Mouse (Mus musculus) heart, postnatal 10 days (tissue): ENCODE results near the gene Ddx11. TPM values are rescaled to one million over a fixed set of nuclear protein-coding genes. Genes with fewer than 3 reads are reported as not detected.

Experiments used
- total RNA-seq, 2 experiments: library from RNA; stranded (reverse); gene quantifications; 2 replicates each; pipeline ENCODE4 v1.2.3; 2021

Gene Ddx11
- total RNA-seq, 2 experiments from 2014 or later = 2.9 to 4.3 TPM

Other genes with a start within 250 kb of the Ddx11 start
- 10 to 100 TPM; 30.7 to 38.1 TPM for gene Ralbp1, start 237.7 kb upstream of the Ddx11 start, total RNA-seq
- 10 to 100 TPM; 67.5 to 71.5 TPM for gene Twsg1, start 172.3 kb upstream of the Ddx11 start, total RNA-seq
- gene Ankrd12, start 46.4 kb upstream of the Ddx11 start, total RNA-seq = 10 to 100 TPM; 16.6 to 18.6 TPM
- gene Ndufv2, start 22.0 kb upstream of the Ddx11 start, total RNA-seq = 1,000 to 10,000 TPM in 1 of 2 experiments, 100 to 1,000 TPM in 1; 990 to 1,025 TPM
- 10 to 100 TPM; 22.6 to 25.8 TPM for gene Washc1, start 12.0 kb upstream of the Ddx11 start, total RNA-seq